Mouse (Mus musculus): ENCODE measurements around the gene Rab4a. TPM values are rescaled to one million over a fixed set of nuclear protein-coding genes. Genes with fewer than 3 reads are reported as not detected.

Gene Rab4a
- polyA plus RNA-seq, 1 experiment from 2014 or later, result 83.8 TPM

GRCm38 (mm10) chr8:123883094-123883493 is 77.3 kb downstream of the Rab4a start:
- Histone ChIP-seq H3K4me2 (ENCODE audit: low read length) (no peak overlapping the region), H3K9me3 (ENCODE audit: control insufficient read depth, low read length) (no peaks in the 10 kb centered on the region), H3K4me1 (replicated peaks; ENCODE audit: control insufficient read depth, insufficient read depth, low read length) (peaks cover 13% of the 10 kb centered on the region), H3K27ac (ENCODE audit: low read length) (no peak overlapping the region), H3K36me3 (ENCODE audit: control insufficient read depth, insufficient read depth) (no peaks in the 10 kb centered on the region), H3K9ac (replicated peaks; ENCODE audit: low read depth, low read length) (no peak overlapping the region), H3K4me3 (replicated peaks; ENCODE audit: low read length) (no peak overlapping the region), H3K27me3 (replicated peaks; ENCODE audit: control insufficient read depth, insufficient read depth, low read length) (peaks cover 7% of the 10 kb centered on the region; the same call in 1 of the 2 replicates)
- ATAC-seq, result no peak
- 78% methylated on average over 4 of the region's 4 CpGs for whole genome bisulfite sequencing

Other genes starting within 250 kb of the Rab4a start
- gene Rhou, start 152.1 kb upstream of the Rab4a start, polyA plus RNA-seq (2015; fragmentation: Nextera tagmentation; extraction: Ambion mirVana), result 8.8 and 9.5 TPM in 2 replicates
- gene Ccsap, start 54.2 kb downstream of the Rab4a start, polyA plus RNA-seq (2015; fragmentation: Nextera tagmentation; extraction: Ambion mirVana), result 6.6 and 7.0 TPM in 2 replicates
- gene Acta1, start 88.8 kb downstream of the Rab4a start, polyA plus RNA-seq (2015; fragmentation: Nextera tagmentation; extraction: Ambion mirVana), result 6.3 and 6.6 TPM in 2 replicates
- 31.5 and 31.8 TPM in 2 replicates for gene Nup133, start 143.3 kb downstream of the Rab4a start, polyA plus RNA-seq (2015; fragmentation: Nextera tagmentation; extraction: Ambion mirVana)
- 10.1 and 10.8 TPM in 2 replicates for gene Abcb10, start 177.1 kb downstream of the Rab4a start, polyA plus RNA-seq (2015; fragmentation: Nextera tagmentation; extraction: Ambion mirVana)
- 27.1 and 30.0 TPM in 2 replicates for gene Taf5l, start 215.4 kb downstream of the Rab4a start, polyA plus RNA-seq (2015; fragmentation: Nextera tagmentation; extraction: Ambion mirVana)
- gene Urb2, start 215.5 kb downstream of the Rab4a start, polyA plus RNA-seq (2015; fragmentation: Nextera tagmentation; extraction: Ambion mirVana), result 4.3 and 4.6 TPM in 2 replicates